Mouse (Mus musculus): ENCODE measurements around the gene Nfkb1. TPM values are rescaled to one million over a fixed set of nuclear protein-coding genes. Genes with fewer than 3 reads are reported as not detected.

Nfkb1 gene
- polyA plus RNA-seq, 1 experiment from 2014 or later, result 10.6 TPM

DNA sequence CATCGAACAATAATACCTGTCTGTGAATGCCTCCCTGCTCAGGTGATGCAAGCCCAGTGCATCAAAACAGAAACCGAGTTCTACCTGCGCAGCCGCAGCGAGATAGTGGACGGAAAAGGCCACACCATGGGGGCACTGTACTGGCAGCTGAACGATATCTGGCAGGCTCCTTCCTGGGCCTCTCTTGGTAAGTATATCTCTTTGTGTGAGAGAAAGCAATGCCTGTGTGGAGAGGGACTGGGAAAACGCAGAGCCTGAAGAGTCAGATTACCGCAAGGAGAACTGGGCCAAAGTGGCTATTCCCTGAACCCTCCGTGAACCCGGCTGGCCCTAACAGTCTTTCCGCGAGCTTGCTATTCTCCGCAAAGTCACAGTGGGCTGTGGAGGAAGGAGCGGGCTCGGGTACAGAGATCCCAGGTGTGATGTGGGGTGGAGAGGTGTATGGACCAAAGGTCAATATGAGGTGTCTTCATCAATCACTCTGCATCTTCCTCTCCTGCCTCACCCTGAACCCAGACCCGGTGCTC lies 128.1 kb downstream of the Nfkb1 start:
- H3K4me3 ChIP-seq, result no peak overlapping the region

DNA sequence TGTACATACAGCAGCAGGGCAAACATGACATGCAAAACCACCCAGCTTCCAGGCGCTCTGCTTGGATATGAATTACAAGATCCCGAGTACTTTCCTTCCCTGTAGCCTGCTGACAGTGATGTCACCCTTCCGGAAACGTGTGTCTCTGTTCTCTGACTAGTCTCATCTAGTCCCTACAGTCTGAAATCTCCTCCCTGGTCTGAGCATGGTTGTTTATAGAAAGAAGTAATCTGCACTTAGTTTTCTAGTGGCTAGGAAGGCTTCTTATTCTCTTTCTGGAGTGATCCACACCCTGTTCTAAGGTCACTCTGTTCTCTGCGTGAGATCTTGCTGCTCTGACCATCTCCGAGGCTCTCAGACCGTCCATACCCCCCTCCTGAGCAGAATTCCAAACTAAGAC lies 129.3 kb downstream of the Nfkb1 start:
- no peak overlapping the region for H3K4me3 ChIP-seq
- H3K9me3 ChIP-seq (replicated peaks), result no peaks in the 10 kb centered on the region
- H3K27me3 ChIP-seq (ENCODE audit: low read depth, poor library complexity, severe bottlenecking), result no peaks in the 10 kb centered on the region
- H3K36me3 ChIP-seq, result no peaks in the 10 kb centered on the region
- WGBS, result 82% methylated on average over 7 of the region's 7 CpGs
- H3K4me1 ChIP-seq, result no peaks in the 10 kb centered on the region
- no peak overlapping the region for H3K27ac ChIP-seq (replicated peaks)
- no peak for DNase-seq (ENCODE audit: low spot score)

More for the DNA sequence above, 128.1 kb downstream of the Nfkb1 start:
- Histone ChIP-seq H3K27ac (replicated peaks) (no peak overlapping the region), H3K27me3 (ENCODE audit: low read depth, poor library complexity, severe bottlenecking) (no peaks in the 10 kb centered on the region), H3K4me1 (no peaks in the 10 kb centered on the region), H3K36me3 (no peaks in the 10 kb centered on the region), H3K9me3 (replicated peaks) (no peaks in the 10 kb centered on the region)
- no peak for DNase-seq (ENCODE audit: low spot score)
- 92% methylated on average over 17 of the region's 17 CpGs for WGBS

DNA sequence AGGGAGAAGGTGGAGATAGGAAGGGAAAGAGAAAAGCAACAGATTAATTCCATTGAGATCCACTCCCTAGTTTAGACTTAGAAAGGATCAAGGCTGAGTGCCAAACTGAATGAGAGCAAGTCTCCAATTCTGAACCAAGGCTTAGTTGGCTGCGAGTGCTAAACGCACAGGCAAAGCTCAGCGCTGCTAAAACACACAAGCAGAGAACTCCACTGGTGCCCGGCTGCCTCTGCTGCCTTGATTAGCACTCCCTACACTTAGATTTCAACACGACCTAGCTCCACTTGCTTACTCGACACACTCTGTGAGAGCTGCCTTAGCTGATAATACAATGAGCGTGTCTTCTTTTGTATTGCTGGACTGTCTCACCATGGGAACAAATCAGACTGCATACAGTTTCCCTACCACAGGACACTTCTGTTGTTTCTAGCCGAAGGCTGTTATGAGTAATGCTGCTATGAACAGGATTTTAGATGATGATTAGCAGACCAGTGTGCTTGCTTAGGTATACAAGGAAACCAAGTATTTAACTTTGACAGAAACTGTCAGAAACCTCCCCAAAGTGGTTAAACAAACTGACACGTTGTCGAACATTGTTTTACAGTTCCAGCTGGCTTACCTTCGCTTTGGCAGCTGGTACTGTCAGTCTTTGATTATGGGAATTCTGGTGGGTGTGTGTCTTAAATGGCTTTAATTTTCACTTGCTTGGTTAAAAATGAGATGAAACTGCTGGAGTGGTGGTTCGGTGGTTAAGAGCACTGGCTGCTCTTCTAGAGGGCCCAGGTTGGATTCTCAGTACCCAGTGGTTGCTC lies 134.3 kb downstream of the Nfkb1 start:
- Histone ChIP-seq H3K27ac (replicated peaks) (no peak overlapping the region), H3K4me1 (no peaks in the 10 kb centered on the region), H3K4me3 (no peak overlapping the region), H3K27me3 (ENCODE audit: low read depth, poor library complexity, severe bottlenecking) (no peaks in the 10 kb centered on the region), H3K9me3 (replicated peaks) (no peaks in the 10 kb centered on the region), H3K36me3 (no peaks in the 10 kb centered on the region)
- no peak for DNase-seq (ENCODE audit: low spot score)
- 85% methylated on average over 12 of the region's 12 CpGs for WGBS

DNA sequence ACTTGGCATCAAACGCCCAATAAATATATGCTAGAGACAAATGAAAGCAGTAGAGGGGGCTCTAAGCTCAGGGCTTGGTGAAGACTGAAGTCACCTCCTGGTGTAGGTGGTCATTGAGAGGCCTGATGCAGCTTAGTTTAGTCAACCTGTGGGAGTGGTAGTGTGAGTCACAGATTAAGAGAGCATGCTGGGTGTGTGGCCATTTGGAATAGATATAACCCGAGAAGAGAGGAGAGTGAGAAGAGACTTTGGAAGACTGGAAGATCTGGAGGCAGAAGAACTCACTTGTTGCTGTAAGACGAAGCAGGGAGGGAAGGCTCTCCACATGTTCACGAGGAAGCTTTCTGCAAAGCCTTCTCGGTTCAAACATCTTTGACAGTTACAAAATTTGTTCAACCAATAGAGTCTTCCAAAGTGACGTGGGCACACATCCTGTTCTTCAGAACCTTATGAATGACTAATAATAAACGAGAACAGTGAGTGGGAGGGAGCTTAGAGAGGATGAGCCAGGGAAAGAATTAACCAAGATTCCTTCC lies 135.2 kb downstream of the Nfkb1 start:
- 83% methylated on average over 7 of the region's 7 CpGs for WGBS
- no peaks in the 10 kb centered on the region for H3K4me1 ChIP-seq
- H3K27me3 ChIP-seq (ENCODE audit: low read depth, poor library complexity, severe bottlenecking), result no peaks in the 10 kb centered on the region
- H3K9me3 ChIP-seq (replicated peaks), result no peaks in the 10 kb centered on the region
- no peak for DNase-seq (ENCODE audit: low spot score)
- no peak overlapping the region for H3K27ac ChIP-seq (replicated peaks)
- no peak overlapping the region for H3K4me3 ChIP-seq
- H3K36me3 ChIP-seq, result no peaks in the 10 kb centered on the region

DNA sequence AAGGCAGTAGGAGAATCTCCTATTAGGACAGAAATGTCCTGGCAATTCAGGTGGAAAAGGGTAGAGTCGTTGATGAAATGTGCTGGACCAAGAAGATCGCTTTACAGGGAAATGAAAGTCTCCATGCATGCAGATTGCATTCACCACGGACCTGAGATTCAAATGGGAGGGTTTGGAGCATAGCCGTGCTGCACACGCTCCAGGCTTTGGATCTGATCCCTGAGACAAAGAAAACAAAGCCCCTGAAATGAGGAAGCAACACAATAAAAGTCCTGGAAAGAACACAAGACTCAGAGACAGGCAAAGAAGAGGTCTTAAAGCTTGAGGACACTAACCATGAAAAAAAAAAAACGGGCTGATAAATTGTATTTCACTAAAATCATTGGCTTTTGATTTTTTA lies 136.2 kb downstream of the Nfkb1 start:
- Histone ChIP-seq H3K4me3 (no peak overlapping the region), H3K4me1 (no peaks in the 10 kb centered on the region), H3K36me3 (no peaks in the 10 kb centered on the region), H3K27ac (replicated peaks) (no peak overlapping the region), H3K27me3 (ENCODE audit: low read depth, poor library complexity, severe bottlenecking) (no peaks in the 10 kb centered on the region), H3K9me3 (replicated peaks) (no peaks in the 10 kb centered on the region)
- no peak for DNase-seq (ENCODE audit: low spot score)
- 66% methylated on average over 6 of the region's 6 CpGs for WGBS

DNA sequence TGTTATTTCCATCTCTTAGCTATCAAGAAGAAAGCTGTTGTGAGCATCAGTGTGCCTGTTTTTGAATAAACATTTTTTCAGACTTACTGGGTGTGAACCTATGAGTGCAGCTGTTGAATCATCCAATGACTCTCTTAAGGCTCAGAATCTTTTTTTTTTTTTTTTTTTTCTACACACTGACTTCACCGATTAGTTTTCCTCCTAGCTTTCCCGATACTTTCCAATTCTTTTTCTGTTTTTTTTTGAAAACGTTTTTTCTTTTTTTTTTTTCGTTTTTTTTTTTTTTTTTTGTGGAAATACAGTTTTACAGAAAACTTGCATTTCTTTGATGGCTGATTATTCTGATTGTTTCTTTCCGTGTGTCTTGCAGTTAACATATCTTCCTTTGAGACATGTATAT lies 138.5 kb downstream of the Nfkb1 start:
- Histone ChIP-seq H3K27ac (replicated peaks) (no peak overlapping the region), H3K36me3 (no peaks in the 10 kb centered on the region), H3K4me3 (no peak overlapping the region), H3K27me3 (ENCODE audit: low read depth, poor library complexity, severe bottlenecking) (no peaks in the 10 kb centered on the region), H3K9me3 (replicated peaks) (no peaks in the 10 kb centered on the region), H3K4me1 (no peaks in the 10 kb centered on the region)
- 84% methylated on average over 5 of the region's 5 CpGs for WGBS
- DNase-seq (ENCODE audit: low spot score), result no peak

DNA sequence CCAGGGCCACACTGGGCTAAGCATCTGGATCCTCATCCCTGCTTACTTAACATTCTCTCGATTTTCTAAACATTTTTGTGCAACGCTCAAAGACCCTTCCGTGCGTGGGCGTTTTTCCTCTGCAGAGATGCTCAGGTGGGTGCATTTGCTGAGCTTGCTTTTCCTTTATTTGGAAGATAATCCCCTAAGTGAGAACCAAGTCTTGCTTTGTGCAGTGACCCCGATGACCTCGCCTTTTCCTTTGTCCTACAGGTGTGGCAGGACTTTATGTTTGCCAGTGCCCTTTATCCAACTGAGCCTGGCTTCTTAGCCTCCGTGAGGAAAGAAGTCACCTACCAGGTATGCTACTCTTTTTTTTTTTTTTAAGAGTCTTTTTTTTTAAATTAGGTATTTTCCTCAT lies 144.0 kb downstream of the Nfkb1 start:
- H3K36me3 ChIP-seq, result no peaks in the 10 kb centered on the region
- H3K4me3 ChIP-seq, result no peak overlapping the region
- peaks cover 13% of the 10 kb centered on the region for H3K4me1 ChIP-seq
- DNase-seq (ENCODE audit: low spot score), result no peak
- H3K27ac ChIP-seq (replicated peaks), result no peak overlapping the region
- 66% methylated on average over 8 of the region's 8 CpGs for WGBS
- H3K27me3 ChIP-seq (ENCODE audit: low read depth, poor library complexity, severe bottlenecking), result no peaks in the 10 kb centered on the region
- H3K9me3 ChIP-seq (replicated peaks), result no peaks in the 10 kb centered on the region

DNA sequence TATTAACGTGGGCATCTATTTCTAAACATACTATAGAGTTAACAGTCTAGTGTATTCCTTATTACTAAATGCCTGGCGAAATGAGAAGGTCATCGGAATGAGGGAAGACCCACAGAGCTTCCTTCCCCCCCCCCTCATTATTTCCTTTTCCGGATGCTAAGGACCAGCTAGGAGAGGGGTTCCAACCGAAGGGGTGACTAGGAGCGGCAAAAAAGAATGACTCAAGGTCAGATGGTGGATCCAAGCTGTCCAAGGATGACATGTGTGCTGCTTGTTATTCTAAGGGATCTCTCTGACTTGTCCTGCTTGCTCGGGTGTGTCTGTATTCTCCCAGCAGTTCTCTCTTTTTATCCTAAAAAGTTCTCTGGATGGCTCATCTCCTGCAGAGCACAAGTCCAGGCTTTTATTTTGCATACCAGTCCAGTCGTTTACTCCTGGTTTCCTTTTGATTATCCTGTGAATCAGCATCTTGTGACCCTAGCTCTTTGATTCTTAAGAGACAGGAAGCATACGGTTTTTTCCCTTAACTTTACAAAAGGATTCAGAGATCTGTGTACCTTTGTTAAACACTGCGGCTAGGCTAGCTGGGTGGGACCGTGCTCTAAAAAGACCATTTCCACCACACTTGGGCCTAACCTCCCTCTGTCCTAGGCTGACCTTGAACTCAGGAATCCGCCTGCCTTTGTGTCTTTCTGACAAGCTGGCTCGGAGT lies 145.0 kb downstream of the Nfkb1 start:
- Histone ChIP-seq H3K9me3 (replicated peaks) (no peaks in the 10 kb centered on the region), H3K4me3 (no peak overlapping the region), H3K27ac (replicated peaks) (no peak overlapping the region), H3K27me3 (ENCODE audit: low read depth, poor library complexity, severe bottlenecking) (no peaks in the 10 kb centered on the region), H3K4me1 (peaks cover 13% of the 10 kb centered on the region), H3K36me3 (no peaks in the 10 kb centered on the region)
- no peak for DNase-seq (ENCODE audit: low spot score)
- WGBS, result 73% methylated on average over 13 of the region's 13 CpGs

Other genes starting within 250 kb of the Nfkb1 start
- 3.9 and 4.2 TPM in 2 replicates for gene Manba, start 205.9 kb downstream of the Nfkb1 start, polyA plus RNA-seq (2016; fragmentation: Nextera tagmentation; extraction: Ambion mirVana)
- gene Slc39a8, start 133.7 kb upstream of the Nfkb1 start, polyA plus RNA-seq (2016; fragmentation: Nextera tagmentation; extraction: Ambion mirVana), result 20.9 and 22.7 TPM in 2 replicates